Mouse (Mus musculus) neural tube, embryonic 13.5 days (tissue): Measurements from ENCODE around the gene Nphs2. TPM values are rescaled to one million over a fixed set of nuclear protein-coding genes. Genes with fewer than 3 reads are reported as not detected.
A peak's percentile ranks its signal among the peaks of the same experiment; 100 is the strongest.

Experiments
- ATAC-seq: fragments of 200-750 bp; cut with Nextera tagmentation; 2 replicates; pipeline ENCODE4 v1.8.0; 2017; ENCODE audit warnings: low read depth, mild to moderate bottlenecking, moderate TSS enrichment, moderate library complexity
- H3K27ac ChIP-seq: fragments of 300-500 bp; sonication (generic); replicated peaks from 2 replicates; pipeline ENCODE4 v1.5.1; 2015; ENCODE audit warnings: moderate library complexity, mild to moderate bottlenecking, inconsistent platforms
- H3K27me3 ChIP-seq: fragments of 300-500 bp; sonication (generic); 2 replicates; pipeline ENCODE4 v1.6.1; 2015; ENCODE audit warnings: mild to moderate bottlenecking, inconsistent platforms
- H3K36me3 ChIP-seq: fragments of 300-500 bp; sonication (generic); 2 replicates; pipeline ENCODE4 v1.6.1; 2015; ENCODE audit warnings: mild to moderate bottlenecking, inconsistent platforms
- H3K4me1 ChIP-seq: fragments of 300-500 bp; sonication (generic); replicated peaks from 2 replicates; pipeline ENCODE4 v1.6.1; 2015; ENCODE audit warnings: inconsistent platforms
- H3K4me2 ChIP-seq: fragments of 300-500 bp; sonication (generic); 2 replicates; pipeline ENCODE4 v1.6.1; 2015; ENCODE audit warnings: inconsistent platforms, mild to moderate bottlenecking, moderate library complexity
- H3K4me3 ChIP-seq: fragments of 300-500 bp; sonication (generic); 2 replicates; pipeline ENCODE4 v1.5.1; 2015; ENCODE audit warnings: mild to moderate bottlenecking, inconsistent platforms
- H3K9ac ChIP-seq: fragments of 300-500 bp; sonication (generic); 2 replicates; pipeline ENCODE4 v1.6.1; 2015; ENCODE audit warnings: moderate library complexity, mild to moderate bottlenecking, inconsistent platforms
- H3K9me3 ChIP-seq: fragments of 300-500 bp; sonication (generic); 2 replicates; pipeline ENCODE4 v1.6.1; 2016; ENCODE audit warnings: inconsistent platforms
- WGBS: fragments of 180-500 bp; shearing (Covaris S2); methylation state at CpG from one replicate; pipeline ENCODE4 v1.1.7; 2015; 5-methylcytosine and 5-hydroxymethylcytosine counted together
- polyA plus RNA-seq: library from polyadenylated mRNA; unstranded; fragments of >200 nt; fragmentation: Nextera tagmentation; extraction: Ambion mirVana; gene quantifications from 2 replicates; pipeline ENCODE4 v1.2.1, GENCODE M21; 2015

Nphs2 gene
- polyA plus RNA-seq, 1 experiment from 2014 or later = 0.06 TPM

DNA sequence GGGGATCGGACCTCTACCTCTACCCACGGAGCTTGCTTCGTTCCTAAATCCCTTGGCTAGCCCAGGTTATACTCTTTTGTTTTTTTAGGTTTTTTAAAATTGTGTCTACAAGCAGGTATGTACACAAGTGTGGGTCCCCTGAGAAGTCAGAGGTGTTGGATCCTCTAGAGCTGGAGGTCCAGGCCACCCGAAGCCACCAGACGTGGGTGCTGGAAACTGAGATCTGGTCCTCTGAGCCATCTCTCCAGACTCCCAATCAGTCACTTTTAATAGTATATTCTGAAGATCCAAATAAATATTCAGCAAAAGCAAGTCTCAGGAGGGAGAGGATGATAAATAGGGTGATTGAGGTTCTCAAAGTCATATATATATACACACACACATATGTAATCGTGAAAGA, 20.5 kb upstream of the Nphs2 start:
- no peak for ATAC-seq
- Histone ChIP-seq H3K27ac (no peak overlapping the region), H3K4me2 (no peak overlapping the region), H3K9me3 (no peaks in the 10 kb centered on the region), H3K4me1 (no peaks in the 10 kb centered on the region), H3K4me3 (no peak overlapping the region), H3K27me3 (no peaks in the 10 kb centered on the region), H3K36me3 (no peaks in the 10 kb centered on the region), H3K9ac (no peak overlapping the region)
- 97% methylated on average over 6 of the region's 6 CpGs for WGBS

DNA sequence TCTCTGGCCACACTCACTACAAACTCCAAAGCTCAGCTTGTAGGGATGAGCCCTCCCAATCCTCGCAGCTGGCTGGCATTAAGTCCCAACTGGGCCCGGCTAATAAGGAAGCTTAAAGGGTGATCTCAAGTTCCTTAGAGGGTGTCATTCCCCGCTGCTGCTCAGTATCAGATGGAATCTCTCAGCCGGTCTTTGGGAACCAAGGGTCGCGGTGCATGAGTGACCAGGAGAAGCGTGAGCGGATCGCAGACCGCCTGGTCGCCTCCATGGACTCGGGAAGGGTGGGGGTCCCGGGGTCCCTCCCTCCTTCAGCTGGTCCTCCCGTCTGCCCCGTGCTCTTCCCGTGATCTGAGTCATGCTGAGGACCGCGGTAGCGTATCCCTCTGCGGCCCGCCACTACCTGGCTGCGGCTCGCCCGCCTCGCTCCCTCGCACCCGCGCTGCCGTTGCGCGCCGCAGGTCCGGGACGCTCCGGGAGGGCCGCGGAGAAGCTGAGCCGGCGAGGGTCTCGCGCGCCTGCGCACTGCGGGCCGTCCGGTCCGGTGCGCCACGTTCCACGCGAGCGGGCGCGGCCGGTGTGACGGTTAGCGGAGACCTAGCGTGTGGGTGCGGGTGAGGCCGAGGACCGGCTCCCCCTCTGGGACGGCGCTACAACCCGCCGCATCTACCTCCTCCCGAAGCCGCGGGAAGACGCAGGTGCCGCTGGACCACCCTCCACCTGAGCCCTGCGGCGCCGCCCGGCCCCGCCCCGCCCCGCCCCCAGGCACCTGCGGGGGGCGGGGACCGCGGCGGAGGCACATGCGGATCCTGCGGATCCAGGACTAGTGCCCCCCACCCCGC, 7.4 kb upstream of the Nphs2 start, which contains the start of gene Tdrd5:
Gene Tdrd5, minus strand, starts transcription at position 754 of the 839 bp plus-strand sequence.
- Histone ChIP-seq H3K36me3 (no peaks in the 10 kb centered on the region), H3K4me1 (peaks cover 12% of the 10 kb centered on the region; the same call in 1 of the 2 replicates), H3K9me3 (no peaks in the 10 kb centered on the region), H3K27me3 (peaks cover 53% of the 10 kb centered on the region), H3K4me2 (peak within 1 kb of the TSS; percentile 98), H3K27ac (no peak within 1 kb of the TSS), H3K4me3 (peak within 1 kb of the TSS; percentile 60), H3K9ac (peak within 1 kb of the TSS; percentile 76)
- WGBS = under 1% methylated on average over 85 of the region's 85 CpGs
- ATAC-seq = peak; percentile 94

DNA sequence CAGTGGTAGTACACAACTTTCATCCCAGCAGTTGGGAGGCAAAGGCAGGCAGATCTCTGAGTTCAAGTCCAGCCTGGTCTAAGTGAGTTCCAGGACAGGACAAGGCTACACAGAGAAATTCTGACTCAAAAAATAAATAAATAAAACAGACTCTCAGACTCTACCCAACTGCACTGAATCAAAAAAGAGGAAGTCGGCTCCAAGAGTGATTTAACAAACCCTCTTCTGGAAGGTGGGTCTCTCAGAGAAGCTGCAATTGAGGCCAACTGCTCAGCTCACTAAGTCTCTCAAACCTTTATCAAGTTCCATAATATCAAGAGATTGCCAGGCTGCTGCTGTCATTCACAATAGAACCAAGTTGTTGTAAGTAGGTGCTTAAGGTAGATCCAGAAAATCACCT, 1.9 kb upstream of the Nphs2 start:
- whole genome bisulfite sequencing = 74% methylated on average over 1 of the region's 1 CpGs
- no peak for ATAC-seq
- H3K4me1 ChIP-seq = peaks cover 10% of the 10 kb centered on the region

DNA sequence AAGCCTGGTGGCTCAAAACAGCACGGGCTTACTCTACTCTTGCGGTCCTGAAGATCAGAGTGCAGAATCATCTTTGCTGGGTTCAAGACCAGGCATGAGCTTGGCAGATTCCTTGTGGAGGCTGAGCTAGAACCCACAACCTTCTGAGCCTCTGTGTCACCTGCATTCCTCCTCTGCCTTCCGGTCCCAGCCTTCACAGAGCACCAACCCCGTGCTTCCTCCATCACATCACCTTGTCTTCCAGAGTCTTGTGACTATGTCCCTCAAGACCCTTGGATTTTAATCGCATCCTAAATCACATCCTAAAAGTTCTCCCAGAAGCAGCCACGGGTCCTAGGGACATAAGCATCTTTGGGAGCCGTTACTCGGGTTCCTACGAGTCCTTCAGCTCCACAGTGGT, 12.6 kb downstream of the Nphs2 start:
- Histone ChIP-seq H3K9ac (no peak overlapping the region), H3K27me3 (no peaks in the 10 kb centered on the region), H3K9me3 (no peaks in the 10 kb centered on the region), H3K4me1 (no peaks in the 10 kb centered on the region), H3K4me2 (no peak overlapping the region), H3K4me3 (no peak overlapping the region), H3K27ac (no peak overlapping the region), H3K36me3 (no peaks in the 10 kb centered on the region)
- 83% methylated on average over 9 of the region's 9 CpGs for whole genome bisulfite sequencing
- ATAC-seq = no peak

More for the DNA sequence above, 1.9 kb upstream of the Nphs2 start:
- H3K9ac ChIP-seq = no peak overlapping the region
- H3K27ac ChIP-seq = no peak overlapping the region
- H3K4me2 ChIP-seq = no peak overlapping the region
- no peaks in the 10 kb centered on the region for H3K9me3 ChIP-seq
- no peaks in the 10 kb centered on the region for H3K36me3 ChIP-seq
- peaks cover 66% of the 10 kb centered on the region for H3K27me3 ChIP-seq
- no peak overlapping the region for H3K4me3 ChIP-seq

DNA sequence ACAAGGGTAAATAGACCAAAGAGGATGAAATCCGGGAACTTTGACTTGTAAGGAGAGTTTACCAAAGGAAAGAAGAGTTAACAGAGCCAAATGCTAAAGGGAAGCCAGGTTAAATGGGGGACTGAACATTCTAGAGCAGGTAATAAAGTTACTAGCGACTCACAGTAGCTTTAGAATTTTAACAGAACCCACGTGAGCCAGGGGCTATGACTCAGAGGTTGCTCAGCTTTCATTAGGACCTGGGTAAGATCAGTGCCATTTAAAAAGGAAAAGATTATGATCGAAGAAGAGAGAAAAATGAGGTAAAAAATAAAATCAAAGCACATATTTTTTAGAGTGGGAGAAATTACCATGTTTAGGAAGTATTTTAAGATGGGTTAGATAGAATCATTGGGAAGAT, 30.3 kb downstream of the Nphs2 start:
- no peaks in the 10 kb centered on the region for H3K36me3 ChIP-seq
- whole genome bisulfite sequencing = 83% methylated on average over 4 of the region's 4 CpGs

DNA sequence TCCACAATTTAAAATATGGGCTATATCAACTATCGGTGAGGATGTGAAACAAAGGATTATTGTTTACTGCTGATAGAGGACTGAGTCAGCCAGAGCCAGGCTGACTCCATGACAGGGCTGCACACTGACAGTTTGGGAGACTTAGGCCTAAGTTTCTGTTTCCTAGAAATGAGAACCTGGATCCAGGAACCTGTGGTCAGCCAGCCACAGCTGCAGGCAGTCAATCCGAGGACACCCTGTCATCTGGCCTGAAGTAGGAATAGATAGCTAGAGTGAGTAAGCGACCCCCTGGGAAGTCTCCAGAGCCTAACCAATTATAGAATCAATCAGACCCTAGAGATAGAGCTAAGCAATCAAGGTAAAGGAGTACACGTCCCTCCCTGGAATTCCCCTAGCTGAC, 33.9 kb downstream of the Nphs2 start:
- Histone ChIP-seq H3K4me3 (no peak overlapping the region), H3K4me2 (no peak overlapping the region), H3K27me3 (no peaks in the 10 kb centered on the region), H3K36me3 (no peaks in the 10 kb centered on the region), H3K27ac (no peak overlapping the region), H3K9ac (no peak overlapping the region), H3K4me1 (no peaks in the 10 kb centered on the region), H3K9me3 (no peaks in the 10 kb centered on the region)
- WGBS = 78% methylated on average over 4 of the region's 4 CpGs
- no peak for ATAC-seq

More for the DNA sequence above, 30.3 kb downstream of the Nphs2 start:
- H3K4me1 ChIP-seq = no peaks in the 10 kb centered on the region
- no peak overlapping the region for H3K4me2 ChIP-seq
- H3K27ac ChIP-seq = no peak overlapping the region
- ATAC-seq = no peak
- no peak overlapping the region for H3K4me3 ChIP-seq
- H3K27me3 ChIP-seq = 0 out of 2 replicates have a peak, but pooled peaks cover 4% of the 10 kb centered on the region
- no peaks in the 10 kb centered on the region for H3K9me3 ChIP-seq
- no peak overlapping the region for H3K9ac ChIP-seq

DNA sequence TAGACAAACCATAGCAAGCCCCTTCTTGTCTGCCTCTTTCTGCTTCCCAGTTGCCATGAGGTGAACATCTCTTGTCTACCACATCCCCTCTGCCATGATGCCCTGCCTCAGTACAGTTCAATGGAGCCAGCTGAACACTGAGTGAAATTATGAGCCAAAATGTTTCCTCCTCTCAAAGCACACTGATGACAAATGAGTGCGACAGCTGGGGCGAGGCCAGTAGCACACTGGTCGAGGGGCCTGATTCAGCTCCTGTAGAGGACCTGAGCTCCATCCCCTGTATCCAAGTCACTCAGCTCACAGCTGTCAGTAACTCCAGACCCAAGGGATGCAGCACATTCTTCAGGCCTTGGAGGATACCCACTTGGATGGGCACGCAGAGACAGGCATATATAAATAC, 35.1 kb downstream of the Nphs2 start:
- 93% methylated on average over 4 of the region's 4 CpGs for WGBS
- H3K27ac ChIP-seq = no peak overlapping the region
- ATAC-seq = no peak
- no peak overlapping the region for H3K4me3 ChIP-seq
- no peaks in the 10 kb centered on the region for H3K36me3 ChIP-seq
- no peak overlapping the region for H3K9ac ChIP-seq
- no peak overlapping the region for H3K4me2 ChIP-seq
- no peaks in the 10 kb centered on the region for H3K4me1 ChIP-seq
- H3K9me3 ChIP-seq = no peaks in the 10 kb centered on the region
- H3K27me3 ChIP-seq = no peaks in the 10 kb centered on the region

DNA sequence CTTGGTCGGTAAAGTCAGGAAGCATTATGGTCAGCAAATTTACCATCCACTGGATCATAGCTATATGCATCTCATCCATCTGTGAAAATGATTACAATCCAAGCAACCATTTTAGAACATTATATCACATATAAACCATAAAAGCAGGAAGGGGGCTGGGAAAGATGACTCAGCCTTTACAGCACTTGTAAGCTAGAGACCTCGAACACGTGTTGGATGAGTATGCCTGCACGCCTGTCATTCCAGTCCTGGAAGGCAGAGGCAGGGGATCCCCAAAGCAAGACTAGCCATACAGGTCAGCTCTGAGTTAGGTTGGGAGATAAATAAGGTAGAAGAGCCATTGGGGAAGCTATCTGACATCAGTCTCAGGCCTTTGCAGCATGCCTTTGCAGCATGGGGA, 38.5 kb downstream of the Nphs2 start:
- Histone ChIP-seq H3K4me3 (no peak overlapping the region), H3K36me3 (no peaks in the 10 kb centered on the region), H3K4me1 (no peaks in the 10 kb centered on the region), H3K27me3 (no peaks in the 10 kb centered on the region), H3K27ac (no peak overlapping the region), H3K9me3 (no peaks in the 10 kb centered on the region), H3K9ac (no peak overlapping the region), H3K4me2 (no peak overlapping the region)
- no peak for ATAC-seq
- 70% methylated on average over 4 of the region's 4 CpGs for WGBS

DNA sequence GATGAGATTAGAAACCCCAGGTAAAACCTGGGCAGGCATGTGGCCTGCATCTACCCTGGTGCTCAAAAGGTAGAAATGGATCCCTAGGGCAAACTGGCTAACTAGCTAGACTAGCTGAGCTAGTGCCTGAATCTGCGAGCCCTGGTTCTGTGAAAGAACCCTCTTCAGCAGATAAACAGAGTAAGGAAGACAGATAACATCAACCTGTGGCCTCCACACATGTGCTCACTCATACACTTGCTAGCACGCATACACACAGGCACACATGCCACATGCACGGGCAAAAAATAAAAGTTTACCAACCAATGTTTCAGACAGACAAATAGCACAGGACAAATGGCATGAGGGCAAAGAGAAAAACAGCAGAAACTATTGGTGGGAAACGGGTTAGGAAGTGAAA, 39.9 kb downstream of the Nphs2 start:
- H3K4me2 ChIP-seq = no peak overlapping the region
- ATAC-seq = no peak
- H3K4me1 ChIP-seq = no peaks in the 10 kb centered on the region
- whole genome bisulfite sequencing = 87% methylated on average over 4 of the region's 4 CpGs
- no peak overlapping the region for H3K27ac ChIP-seq
- H3K36me3 ChIP-seq = no peaks in the 10 kb centered on the region
- H3K4me3 ChIP-seq = no peak overlapping the region
- H3K9ac ChIP-seq = no peak overlapping the region
- H3K27me3 ChIP-seq = no peaks in the 10 kb centered on the region
- no peaks in the 10 kb centered on the region for H3K9me3 ChIP-seq

DNA sequence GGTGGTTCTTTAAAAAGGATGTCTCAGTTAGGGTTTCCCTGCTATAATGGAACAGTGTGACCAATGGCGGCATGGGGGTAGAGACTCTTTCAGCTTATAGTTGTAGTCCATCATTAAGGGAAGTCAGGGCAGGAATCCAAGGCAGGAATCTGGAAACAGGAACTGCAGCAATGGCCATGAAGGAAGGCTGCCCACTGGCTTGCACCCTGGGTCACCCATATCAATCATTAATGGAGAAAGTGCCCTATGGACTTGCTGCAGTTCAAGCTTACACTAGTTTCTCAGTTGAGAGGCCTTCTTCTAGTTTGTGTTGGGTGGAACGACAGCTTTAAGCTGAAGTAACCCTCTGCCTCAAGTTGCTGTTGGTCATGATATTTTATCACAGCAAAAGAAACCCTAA, 41.9 kb downstream of the Nphs2 start:
- Histone ChIP-seq H3K9ac (no peak overlapping the region), H3K27me3 (no peaks in the 10 kb centered on the region), H3K4me3 (no peak overlapping the region), H3K9me3 (no peaks in the 10 kb centered on the region), H3K4me2 (no peak overlapping the region), H3K27ac (no peak overlapping the region), H3K36me3 (no peaks in the 10 kb centered on the region), H3K4me1 (no peaks in the 10 kb centered on the region)
- ATAC-seq = no peak
- 86% methylated on average over 2 of the region's 2 CpGs for WGBS

DNA sequence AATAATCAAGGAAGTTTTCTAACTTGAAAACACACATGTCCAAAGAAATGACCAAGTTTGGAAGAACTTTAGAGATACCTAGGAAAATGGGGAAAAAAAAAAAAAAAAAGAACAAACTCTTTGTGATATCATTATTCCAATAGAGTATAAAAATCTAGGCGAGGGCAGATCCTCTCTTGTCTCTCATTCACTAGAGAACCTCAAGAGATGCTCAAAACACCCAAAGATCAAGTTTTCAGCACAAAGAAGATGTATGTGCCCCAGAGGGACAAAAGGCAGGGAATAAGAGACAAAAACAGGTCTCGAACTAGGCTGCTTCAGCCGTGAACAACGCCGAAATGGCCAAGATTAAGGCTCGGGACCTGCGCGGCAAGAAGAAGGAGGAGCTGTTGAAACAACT, 55.2 kb downstream of the Nphs2 start, which contains the start of gene Gm2000:
Gene Gm2000, plus strand, starts transcription at position 301 of the 400 bp plus-strand sequence.
- no peaks in the 10 kb centered on the region for H3K36me3 ChIP-seq
- ATAC-seq = no peak
- WGBS = 95% methylated on average over 8 of the region's 8 CpGs
- H3K27me3 ChIP-seq = no peaks in the 10 kb centered on the region
- no peak within 1 kb of the TSS for H3K4me2 ChIP-seq
- no peaks in the 10 kb centered on the region for H3K4me1 ChIP-seq
- no peak within 1 kb of the TSS for H3K4me3 ChIP-seq
- H3K9me3 ChIP-seq = no peaks in the 10 kb centered on the region
- H3K9ac ChIP-seq = no peak within 1 kb of the TSS
- H3K27ac ChIP-seq = no peak within 1 kb of the TSS
